Mouse (Mus musculus) myocyte (in vitro differentiated cells): ENCODE results near the gene Gabbr2.

Source experiments
- MAX ChIP-seq: IDR thresholded peaks from one replicate; pipeline ENCODE4 v1.6.1; 2011; ENCODE audit warnings: low read depth, mild to moderate bottlenecking, control low read depth
- MYOD1 ChIP-seq, 3 experiments: IDR thresholded peaks; one replicate each; pipeline ENCODE4 v1.6.1; 2011; ENCODE audit warnings: control low read depth in 2 of 3, low read depth in 2 of 3, mild to moderate bottlenecking in 2 of 3, moderate library complexity in 1 of 3; ENCODE audit not compliant: insufficient read length in 2 of 3, control insufficient read depth in 1 of 3
- MYOG ChIP-seq, 3 experiments: IDR thresholded peaks; one replicate each; pipeline ENCODE4 v1.6.1; 2011; ENCODE audit warnings: control low read depth in 2 of 3, low read depth in 2 of 3, mild to moderate bottlenecking in 2 of 3; ENCODE audit not compliant: insufficient read length in 2 of 3, control insufficient read depth in 1 of 3, insufficient read depth in 1 of 3
- POLR2A ChIP-seq: IDR thresholded peaks from one replicate; pipeline ENCODE4 v1.6.1; 2011; ENCODE audit warnings: low read depth, mild to moderate bottlenecking, control low read depth, moderate library complexity; ENCODE audit not compliant: insufficient read length
- SRF ChIP-seq: IDR thresholded peaks from one replicate; pipeline ENCODE4 v1.6.1; 2011; ENCODE audit warnings: low read depth; ENCODE audit not compliant: control insufficient read depth, insufficient read length
- TCF3 ChIP-seq: IDR thresholded peaks from one replicate; pipeline ENCODE4 v1.6.1; 2011; ENCODE audit warnings: low read depth, control low read depth; ENCODE audit not compliant: insufficient read length

DNA sequence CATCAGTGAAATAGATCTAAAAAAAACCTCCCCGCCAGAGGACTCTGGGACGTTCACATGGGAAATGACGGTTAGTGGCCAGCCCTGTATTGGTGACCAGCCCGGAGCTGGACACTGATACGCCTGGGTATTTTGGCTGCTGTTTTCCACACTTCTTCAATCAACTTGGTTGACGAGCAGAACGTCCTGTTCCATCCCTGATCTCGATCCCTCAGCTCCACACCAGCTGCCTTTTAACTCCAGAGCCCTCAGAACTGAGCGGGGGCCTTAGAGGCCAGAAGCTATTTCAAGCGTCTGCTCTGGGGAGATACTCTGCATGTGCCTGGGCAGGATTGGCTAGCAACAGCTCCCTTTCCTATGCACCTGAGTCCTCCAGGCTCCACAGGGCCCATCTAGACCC is 177.4 kb downstream of the Gabbr2 start:
- TF ChIP-seq TCF3 (no peak), MYOD1 (IDR thresholded peaks at IDR 0.05; ENCODE audit: control insufficient read depth in 1 of 3, insufficient read length in 2 of 3, low read depth in 2 of 3) (no peak), POLR2A (no peak), MAX (no peak), SRF (no peak), MYOG (IDR thresholded peaks at IDR 0.05; ENCODE audit: control insufficient read depth in 1 of 3, insufficient read depth in 1 of 3, insufficient read length in 2 of 3, low read depth in 2 of 3) (no peak)
